Mouse (Mus musculus): Measurements from ENCODE around the gene Iqce. TPM values are rescaled to one million over a fixed set of nuclear protein-coding genes. Genes with fewer than 3 reads are reported as not detected.

Gene Iqce
- polyA plus RNA-seq, 1 experiment from 2014 or later, result 4.1 TPM

DNA sequence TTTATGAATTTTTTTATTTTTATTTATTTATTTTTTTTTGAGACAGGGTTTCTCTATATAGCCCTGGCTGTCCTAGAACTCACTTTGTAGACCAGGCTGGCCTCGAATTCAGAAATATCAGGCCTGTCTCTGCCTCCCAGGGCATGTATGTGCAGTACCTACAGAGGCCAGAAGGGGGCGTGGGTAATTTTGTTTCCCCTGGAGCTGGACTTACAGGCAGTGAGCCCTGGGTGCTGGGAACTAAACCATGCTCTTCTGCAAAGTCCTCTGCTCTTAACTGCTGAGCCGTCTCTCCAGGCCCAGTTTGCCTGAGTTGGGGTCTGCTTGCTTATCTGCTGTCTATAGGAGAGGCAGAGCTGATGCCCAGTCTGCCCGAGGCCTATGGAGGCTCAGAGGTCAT is 30.0 kb upstream of the Iqce start:
- no peak for ATAC-seq (ENCODE audit: insufficient read depth)
- Histone ChIP-seq H3K27ac (replicated peaks) (no peak overlapping the region), H3K4me3 (replicated peaks) (no peak overlapping the region), H3K9ac (no peak overlapping the region), H3K36me3 (replicated peaks) (no peaks in the 10 kb centered on the region), H3K4me2 (no peak overlapping the region), H3K9me3 (replicated peaks) (no peaks in the 10 kb centered on the region), H3K27me3 (peaks cover 32% of the 10 kb centered on the region), H3K4me1 (replicated peaks) (peaks cover 7% of the 10 kb centered on the region)
- WGBS (ENCODE audit: insufficient replicate concordance), result 55% methylated on average over 4 of the region's 4 CpGs

DNA sequence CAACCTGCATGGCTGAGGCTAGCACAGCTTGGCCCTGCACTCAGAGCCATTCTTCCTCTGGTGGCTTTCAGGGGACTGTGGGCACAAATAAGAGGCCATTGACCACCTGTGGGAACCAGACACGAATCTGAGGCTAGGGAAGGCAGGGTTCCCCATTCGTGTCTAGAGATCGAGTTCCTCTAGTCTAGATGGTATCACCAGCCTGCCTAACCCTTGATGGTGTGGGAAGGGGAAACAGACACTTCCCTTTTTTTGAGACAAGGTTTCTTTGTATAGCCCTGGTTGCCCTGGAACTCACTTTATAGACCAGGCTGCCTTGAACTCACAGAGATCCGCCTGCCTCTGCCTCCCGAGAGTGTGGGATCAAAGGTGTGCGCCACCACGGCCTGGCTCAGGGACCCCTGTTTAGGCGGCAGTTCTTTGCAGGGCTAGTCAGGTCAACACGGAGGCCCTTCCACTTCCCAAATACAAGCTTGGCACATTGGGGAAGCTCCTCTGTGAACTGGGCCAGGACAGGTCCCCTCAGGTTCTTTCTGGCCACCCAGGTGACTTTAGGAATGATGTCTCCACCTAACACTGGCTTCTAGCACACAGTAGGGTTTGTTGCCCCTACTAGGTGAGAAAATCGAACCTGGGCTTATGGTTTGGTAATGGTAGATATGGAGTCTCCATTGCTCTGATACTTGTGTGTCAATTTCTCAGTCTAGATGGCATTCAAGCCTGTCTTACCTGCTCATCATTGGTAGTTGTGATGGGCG is 29.0 kb upstream of the Iqce start:
- H3K9me3 ChIP-seq (replicated peaks), result no peaks in the 10 kb centered on the region
- H3K36me3 ChIP-seq (replicated peaks), result no peaks in the 10 kb centered on the region
- ATAC-seq (ENCODE audit: insufficient read depth), result no peak
- no peak overlapping the region for H3K9ac ChIP-seq
- H3K4me2 ChIP-seq, result no peak overlapping the region
- peaks cover 22% of the 10 kb centered on the region for H3K27me3 ChIP-seq
- 0 out of 2 replicates have a peak overlapping the region, but pooled peaks have one; percentile 29 for H3K27ac ChIP-seq (replicated peaks)
- H3K4me1 ChIP-seq (replicated peaks), result peaks cover 5% of the 10 kb centered on the region
- WGBS (ENCODE audit: insufficient replicate concordance), result 40% methylated on average over 11 of the region's 11 CpGs
- no peak overlapping the region for H3K4me3 ChIP-seq (replicated peaks)

DNA sequence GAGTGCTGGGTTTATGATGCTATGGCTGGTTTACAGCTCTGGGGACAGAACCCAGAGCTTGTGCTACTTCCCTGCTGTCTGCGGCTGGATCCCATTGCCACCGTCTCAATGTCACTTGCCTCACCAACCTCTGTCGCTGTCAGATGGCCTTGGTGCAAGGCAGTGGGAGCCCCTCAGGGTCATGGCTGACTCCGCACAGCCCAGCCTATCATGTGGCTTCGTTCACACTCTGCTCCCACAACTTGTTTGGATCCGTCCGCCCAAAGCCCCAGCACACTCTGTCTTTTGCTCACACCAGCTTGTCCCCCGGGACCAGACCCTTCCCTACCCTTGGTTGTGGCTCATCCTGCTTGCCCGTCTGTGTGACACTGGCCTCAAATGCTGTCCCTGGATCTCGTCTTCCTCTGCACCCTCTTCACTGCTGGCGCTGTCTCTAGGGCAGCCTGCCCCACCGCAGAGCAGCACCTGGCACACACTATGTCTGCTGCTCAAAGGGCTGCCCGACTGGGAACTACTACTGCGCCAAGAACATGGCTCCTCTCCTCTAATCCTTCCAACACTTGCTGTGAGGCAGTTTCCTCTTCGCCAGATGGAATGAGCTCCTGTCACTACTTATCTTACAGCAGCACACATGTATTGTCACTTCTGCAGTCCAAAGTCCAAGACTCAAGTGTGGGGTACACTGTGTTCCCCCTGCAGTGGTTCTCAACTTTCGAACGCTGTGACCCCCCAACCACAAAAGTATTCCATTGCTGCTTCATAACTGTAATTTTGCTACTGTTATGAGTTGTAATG is 25.0 kb upstream of the Iqce start:
- Histone ChIP-seq H3K9ac (no peak overlapping the region), H3K4me3 (replicated peaks) (no peak overlapping the region), H3K4me2 (no peak overlapping the region), H3K27ac (replicated peaks) (no peak overlapping the region), H3K36me3 (replicated peaks) (no peaks in the 10 kb centered on the region), H3K27me3 (0 out of 2 replicates have a peak, but pooled peaks cover 3% of the 10 kb centered on the region), H3K4me1 (replicated peaks) (no peaks in the 10 kb centered on the region; the same call in 1 of the 2 replicates), H3K9me3 (replicated peaks) (no peaks in the 10 kb centered on the region)
- WGBS (ENCODE audit: insufficient replicate concordance), result 60% methylated on average over 17 of the region's 17 CpGs
- ATAC-seq (ENCODE audit: insufficient read depth), result no peak

DNA sequence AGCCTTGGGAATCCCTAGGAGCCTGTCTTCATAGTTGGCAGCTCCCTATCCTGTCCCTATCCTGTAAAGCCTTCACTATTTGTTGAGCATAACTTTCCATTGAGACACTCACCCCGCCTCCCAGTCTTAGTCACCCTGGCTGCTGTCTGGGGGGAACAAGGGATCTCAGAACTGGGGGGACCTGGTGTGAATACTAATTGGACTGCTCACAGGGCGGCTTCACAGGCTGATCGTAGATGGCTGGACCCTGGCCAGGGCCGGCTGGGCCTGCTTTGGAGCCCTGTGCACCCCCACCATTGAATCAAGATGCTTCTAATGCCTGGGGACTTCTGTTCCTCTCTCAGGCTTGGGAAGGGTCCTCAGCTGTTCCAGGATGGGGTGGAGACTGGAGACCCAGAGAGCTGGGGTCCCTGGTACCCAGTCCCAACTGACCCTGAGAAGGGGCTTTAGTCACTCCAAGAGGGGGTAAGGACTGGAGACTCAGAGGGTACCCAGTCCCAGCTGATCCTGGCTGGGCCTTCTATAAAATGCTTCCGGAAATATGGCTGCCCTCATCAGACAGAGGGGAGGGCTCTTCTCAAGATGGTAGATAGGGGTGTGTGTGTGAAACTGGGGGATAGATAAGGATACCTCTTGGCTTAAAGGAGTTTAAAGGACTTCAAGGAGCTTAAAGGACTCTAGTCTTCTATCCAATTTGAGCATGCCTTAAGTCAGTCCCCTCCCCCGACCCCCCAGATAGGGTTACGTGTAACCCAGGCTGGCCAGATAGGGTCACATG is 24.1 kb upstream of the Iqce start:
- Histone ChIP-seq H3K9ac (no peak overlapping the region), H3K27me3 (0 out of 2 replicates have a peak, but pooled peaks cover 3% of the 10 kb centered on the region), H3K27ac (replicated peaks) (no peak overlapping the region), H3K4me1 (replicated peaks) (no peaks in the 10 kb centered on the region; the same call in 1 of the 2 replicates), H3K36me3 (replicated peaks) (no peaks in the 10 kb centered on the region), H3K9me3 (replicated peaks) (no peaks in the 10 kb centered on the region), H3K4me2 (no peak overlapping the region), H3K4me3 (replicated peaks) (no peak overlapping the region)
- ATAC-seq (ENCODE audit: insufficient read depth), result no peak
- WGBS (ENCODE audit: insufficient replicate concordance), result 63% methylated on average over 7 of the region's 7 CpGs

- 69% methylated on average over 13 of the region's 13 CpGs for WGBS (ENCODE audit: insufficient replicate concordance)
Measured at GRCm38 (mm10) chr5:140723822-140724221, 21.6 kb upstream of the Iqce start, which contains the start of gene Amz1. Gene Amz1 (plus strand): TSS chr5:140724127.

GRCm38 (mm10) chr5:140722121-140722520 is 19.9 kb upstream of the Iqce start:
- 65% methylated on average over 3 of the region's 3 CpGs for WGBS (ENCODE audit: insufficient replicate concordance)
- no peak for ATAC-seq (ENCODE audit: insufficient read depth)
- H3K9me3 ChIP-seq (replicated peaks), result no peaks in the 10 kb centered on the region
- H3K4me1 ChIP-seq (replicated peaks), result no peaks in the 10 kb centered on the region; the same call in 1 of the 2 replicates
- 0 out of 2 replicates have a peak, but pooled peaks cover 3% of the 10 kb centered on the region for H3K27me3 ChIP-seq
- H3K9ac ChIP-seq, result no peak overlapping the region
- no peak overlapping the region for H3K4me2 ChIP-seq
- no peak overlapping the region for H3K27ac ChIP-seq (replicated peaks)
- H3K4me3 ChIP-seq (replicated peaks), result no peak overlapping the region
- peaks cover 24% of the 10 kb centered on the region for H3K36me3 ChIP-seq (replicated peaks)

More at GRCm38 (mm10) chr5:140723822-140724221, 21.6 kb upstream of the Iqce start, which contains the start of gene Amz1:
- no peaks in the 10 kb centered on the region; the same call in 1 of the 2 replicates for H3K4me1 ChIP-seq (replicated peaks)
- peaks cover 8% of the 10 kb centered on the region for H3K36me3 ChIP-seq (replicated peaks)
- no peak within 1 kb of the TSS for H3K4me2 ChIP-seq
- no peak within 1 kb of the TSS for H3K27ac ChIP-seq (replicated peaks)
- no peak within 1 kb of the TSS for H3K4me3 ChIP-seq (replicated peaks)
- H3K9me3 ChIP-seq (replicated peaks), result no peaks in the 10 kb centered on the region
- no peak within 1 kb of the TSS for H3K9ac ChIP-seq
- ATAC-seq (ENCODE audit: insufficient read depth), result no peak; the same call in 1 of the 2 replicates
- 0 out of 2 replicates have a peak, but pooled peaks cover 3% of the 10 kb centered on the region for H3K27me3 ChIP-seq

GRCm38 (mm10) chr5:140720773-140721172 is 18.6 kb upstream of the Iqce start:
- Histone ChIP-seq H3K27me3 (0 out of 2 replicates have a peak, but pooled peaks cover 3% of the 10 kb centered on the region), H3K9me3 (replicated peaks) (no peaks in the 10 kb centered on the region), H3K9ac (no peak overlapping the region), H3K4me3 (replicated peaks) (no peak overlapping the region), H3K4me2 (no peak overlapping the region), H3K27ac (replicated peaks) (no peak overlapping the region), H3K36me3 (replicated peaks) (peaks cover 35% of the 10 kb centered on the region), H3K4me1 (replicated peaks) (no peaks in the 10 kb centered on the region)
- ATAC-seq (ENCODE audit: insufficient read depth), result no peak
- WGBS (ENCODE audit: insufficient replicate concordance), result 43% methylated on average over 7 of the region's 7 CpGs

DNA sequence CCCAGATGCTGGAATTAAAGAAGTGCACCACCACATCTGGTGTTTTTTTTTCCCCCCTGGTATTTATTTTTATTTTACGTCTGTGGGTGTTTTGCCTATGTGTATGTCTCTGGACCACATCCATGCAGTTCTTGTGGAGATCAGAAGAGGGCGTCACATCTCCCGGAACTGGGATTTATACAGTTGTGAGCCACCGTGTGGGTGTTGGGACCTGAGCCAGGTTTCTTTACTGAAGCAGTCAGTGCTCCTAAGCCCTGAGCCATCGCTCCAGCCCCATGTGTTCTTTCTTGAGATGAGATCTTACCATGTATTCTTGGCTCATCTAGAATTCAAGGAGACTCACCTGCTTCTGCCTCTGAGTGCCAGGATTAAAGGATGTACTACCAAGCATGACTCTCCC is 8.9 kb upstream of the Iqce start:
- Histone ChIP-seq H3K36me3 (replicated peaks) (peaks cover 53% of the 10 kb centered on the region), H3K9me3 (replicated peaks) (no peaks in the 10 kb centered on the region), H3K27me3 (no peaks in the 10 kb centered on the region), H3K9ac (no peak overlapping the region), H3K27ac (replicated peaks) (no peak overlapping the region), H3K4me1 (replicated peaks) (peaks cover 5% of the 10 kb centered on the region), H3K4me3 (replicated peaks) (no peak overlapping the region), H3K4me2 (no peak overlapping the region)
- WGBS (ENCODE audit: insufficient replicate concordance), result 72% methylated on average over 5 of the region's 5 CpGs
- ATAC-seq (ENCODE audit: insufficient read depth), result no peak

DNA sequence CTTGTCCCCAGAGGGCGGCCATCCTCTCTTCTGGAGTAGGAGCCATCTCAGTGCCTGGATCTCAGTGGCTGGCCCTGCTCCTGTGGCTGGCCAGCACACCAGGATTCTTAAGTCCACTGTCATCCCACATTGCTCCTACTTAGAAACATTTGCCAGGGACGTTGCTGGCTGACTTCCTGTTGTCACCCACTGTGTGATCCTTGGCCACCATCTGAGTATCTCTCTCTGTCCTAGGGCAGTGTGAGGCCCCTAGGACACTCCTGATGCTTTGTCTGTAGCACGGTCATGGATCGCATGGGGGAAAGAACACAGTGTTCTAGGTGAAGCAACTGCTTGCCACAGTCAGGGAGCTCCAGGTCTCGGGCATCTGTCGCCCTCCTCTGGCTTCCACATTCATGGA is 8.1 kb upstream of the Iqce start:
- no peak overlapping the region for H3K27ac ChIP-seq (replicated peaks)
- H3K9me3 ChIP-seq (replicated peaks), result no peaks in the 10 kb centered on the region
- H3K4me1 ChIP-seq (replicated peaks), result peaks cover 12% of the 10 kb centered on the region
- H3K4me3 ChIP-seq (replicated peaks), result no peak overlapping the region
- H3K9ac ChIP-seq, result no peak overlapping the region
- H3K27me3 ChIP-seq, result no peaks in the 10 kb centered on the region
- 77% methylated on average over 6 of the region's 6 CpGs for WGBS (ENCODE audit: insufficient replicate concordance)
- ATAC-seq (ENCODE audit: insufficient read depth), result no peak
- no peak overlapping the region for H3K4me2 ChIP-seq
- H3K36me3 ChIP-seq (replicated peaks), result peaks cover 48% of the 10 kb centered on the region

- 33% methylated on average over 7 of the region's 7 CpGs for WGBS (ENCODE audit: insufficient replicate concordance)
- H3K9me3 ChIP-seq (replicated peaks), result no peaks in the 10 kb centered on the region
- ATAC-seq (ENCODE audit: insufficient read depth), result no peak
- H3K4me2 ChIP-seq, result peak overlapping the region; percentile 92
- H3K27me3 ChIP-seq, result no peaks in the 10 kb centered on the region
- H3K4me1 ChIP-seq (replicated peaks), result peaks cover 54% of the 10 kb centered on the region
- H3K9ac ChIP-seq, result peak overlapping the region; percentile 64
- H3K36me3 ChIP-seq (replicated peaks), result peaks cover 8% of the 10 kb centered on the region
- peak overlapping the region; percentile 65 for H3K4me3 ChIP-seq (replicated peaks)
- H3K27ac ChIP-seq (replicated peaks), result peak overlapping the region; percentile 82
Measured at GRCm38 (mm10) chr5:140705501-140706171, 3.5 kb upstream of the Iqce start.

All from liver, embryonic 15.5 days (tissue).